Comparison of ENCODE assay signal across 24 mouse cellular contexts in the genomic region with DNA sequence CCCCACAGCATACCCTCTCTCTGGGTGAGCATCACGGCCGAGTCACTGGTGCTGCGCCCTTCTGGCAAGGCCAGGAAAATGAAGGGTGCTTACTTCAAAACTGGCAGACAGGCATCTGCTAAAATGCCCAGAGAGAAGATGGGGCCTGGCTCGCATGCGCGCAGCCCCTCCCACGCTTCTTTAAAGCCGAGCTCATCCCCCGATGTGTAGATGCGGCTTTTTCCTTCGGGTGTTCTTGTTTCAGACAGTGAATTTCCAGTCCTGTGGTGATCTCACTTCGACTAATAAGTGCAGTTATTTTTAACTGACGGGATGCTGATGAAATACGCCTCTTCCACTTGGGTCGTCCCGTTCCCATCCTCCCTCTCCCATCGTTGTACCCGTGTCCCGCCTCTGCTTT. TPM values are rescaled to one million over a fixed set of nuclear protein-coding genes. Genes with fewer than 3 reads are reported as not detected.
A peak's percentile ranks its signal among the peaks of the same experiment; 100 is the strongest.
DNase-seq lines count a peak whose midpoint lies in the region; ATAC-seq and TF ChIP-seq lines count a peak whose summit lies in the region.
"Had no signal": no experiment of that assay in that cellular context is flagged by ENCODE, and none has a peak within 500 bp of the region (broad histone marks: within the 10 kb centered on the region; RNA-seq: fewer than 3 reads in every experiment).

No protein-coding gene starts in this region.

- 0 out of 2 replicates have a peak, but pooled peaks have one; percentile 24 for ATAC-seq in megakaryocyte-erythroid progenitor cell, adult 5-6 weeks (replicated peaks; ENCODE audit: low FRiP score, low TSS enrichment, poor library complexity, severe bottlenecking)
- ATAC-seq in forebrain, embryonic 13.5 days, result no peak
- ATAC-seq: forebrain, embryonic 15.5 days had no signal

- peak overlapping the region; percentile 15; the same call in 1 of the 2 replicates for H3K4me3 ChIP-seq in left cerebral cortex, adult 2 months
- H3K4me3 ChIP-seq in forebrain, embryonic 13.5 days, result no peak overlapping the region
- H3K4me3 ChIP-seq: embryonic facial prominence, embryonic 10.5 days; forebrain, embryonic 15.5 days; heart, embryonic 12.5 days; hindbrain, embryonic 13.5 days; liver, embryonic 13.5 days had no signal

- H3K4me2 ChIP-seq in forebrain, embryonic 13.5 days, result no peak overlapping the region
- H3K4me2 ChIP-seq: forebrain, embryonic 15.5 days; heart, embryonic 12.5 days; hindbrain, embryonic 13.5 days; liver, embryonic 13.5 days; lung, embryonic 14.5 days; midbrain, embryonic 11.5 days had no signal

- H3K4me1 ChIP-seq in forebrain, embryonic 13.5 days, result no peaks in the 10 kb centered on the region
- H3K4me1 ChIP-seq: embryonic facial prominence, embryonic 10.5 days; forebrain, embryonic 15.5 days; heart, embryonic 12.5 days; hindbrain, embryonic 13.5 days; liver, embryonic 13.5 days had no signal

- H3K27ac ChIP-seq in left cerebral cortex, adult 2 months, result peak overlapping the region; percentile 29; the same call in 1 of the 2 replicates
- no peak overlapping the region for H3K27ac ChIP-seq in forebrain, embryonic 13.5 days
- H3K27ac ChIP-seq: embryonic facial prominence, embryonic 10.5 days; forebrain, embryonic 15.5 days; hindbrain, embryonic 13.5 days; liver, embryonic 13.5 days had no signal

- H3K9me3 ChIP-seq in forebrain, embryonic 13.5 days (replicated peaks), result no peaks in the 10 kb centered on the region
- H3K9me3 ChIP-seq: embryonic facial prominence, embryonic 10.5 days; forebrain, embryonic 15.5 days; heart, embryonic 12.5 days; hindbrain, embryonic 13.5 days; liver, embryonic 13.5 days had no signal

- DNase-seq in left cerebral cortex, adult 2 months (ENCODE audit: extremely low spot score in 1 of 2, low spot score in 2 of 2), result peak; percentile 39 to 45
- DNase-seq in left cerebral cortex, postnatal 4 days, result no peak
- DNase-seq in frontal cortex, postnatal 36 days (ENCODE audit: low spot score in 2 of 2), result peak; percentile 38 to 47
- DNase-seq in right cerebral cortex, postnatal 36 days (ENCODE audit: low spot score in 2 of 2), result peak; percentile 22 to 61
- DNase-seq in retina, embryonic 14.5 days (ENCODE audit: low spot score), result no peak
- no peak for DNase-seq in heart, adult 11 months
- DNase-seq: adrenal gland, postnatal 36 days; B cell, adult 2 months; cerebellum, adult 2 months; heart, postnatal 14 days; kidney, adult 9 months; kidney, postnatal 36 days; liver, embryonic 13.5 days; lung, embryonic 14.5 days; lung, postnatal 4 days; thymus, postnatal 36 days had no signal

- intact Hi-C loops in left cerebral cortex, adult 2 months (cut with DNase I), result no loop called here
- intact Hi-C loops in left cerebral cortex, postnatal 4 days (cut with DNase I), result no loop called here

- no peak overlapping the region for H3K9ac ChIP-seq in forebrain, embryonic 13.5 days
- H3K9ac ChIP-seq: forebrain, embryonic 15.5 days; heart, embryonic 12.5 days; hindbrain, embryonic 13.5 days; liver, embryonic 13.5 days; lung, embryonic 14.5 days had no signal

- WGBS in forebrain, embryonic 13.5 days, result 88% methylated on average over 19 of the region's 19 CpGs

- H3K36me3 ChIP-seq in forebrain, embryonic 13.5 days (ENCODE audit: poor library complexity, severe bottlenecking), result no peaks in the 10 kb centered on the region
- H3K36me3 ChIP-seq: embryonic facial prominence, embryonic 10.5 days; forebrain, embryonic 15.5 days; heart, embryonic 12.5 days; hindbrain, embryonic 13.5 days; liver, embryonic 13.5 days had no signal

- no peak for TF ChIP-seq CTCF in left cerebral cortex, adult 2 months (IDR thresholded peaks at IDR 0.05)

- H3K27me3 ChIP-seq in forebrain, embryonic 13.5 days, result no peaks in the 10 kb centered on the region
- H3K27me3 ChIP-seq: forebrain, embryonic 15.5 days; hindbrain, embryonic 13.5 days; liver, embryonic 13.5 days had no signal

RNA-seq across cellular contexts. Expression of a gene that starts 16.7 kb away (rescaled TPM):
- 10 to 100 TPM in 1 of 2 experiments, 1 to 10 TPM in 1; 9.1 to 11.8 TPM for total RNA-seq in left cerebral cortex, adult 2 months (2021)
- total RNA-seq in left cerebral cortex, postnatal 4 days (2021), result 1 to 10 TPM; 1.6 to 1.9 TPM
- not detected in 2 replicates for total RNA-seq in megakaryocyte-erythroid progenitor cell, adult 5-6 weeks (2014; fragmentation: Nextera tagmentation)
- not detected in 2 replicates for total RNA-seq in megakaryocyte-erythroid progenitor cell, adult 5-6 weeks (2017)
- polyA plus RNA-seq in forebrain, embryonic 13.5 days (2015; fragmentation: Nextera tagmentation; extraction: Ambion mirVana), result 0.18 TPM in 1 of 2 replicates, not detected in the other
- total RNA-seq: granulocyte monocyte progenitor cell, adult 5-6 weeks had no signal
- polyA plus RNA-seq: forebrain, embryonic 15.5 days; liver, embryonic 13.5 days had no signal

RNA-seq across cellular contexts. Expression of a gene that starts 27.7 kb away (rescaled TPM):
- 10 to 100 TPM; 57.4 to 59.4 TPM for total RNA-seq in left cerebral cortex, adult 2 months (2021)
- total RNA-seq in left cerebral cortex, postnatal 4 days (2021), result 10 to 100 TPM; 39.1 to 40.0 TPM
- total RNA-seq in megakaryocyte-erythroid progenitor cell, adult 5-6 weeks (2014; fragmentation: Nextera tagmentation), result 2.6 and 4.0 TPM in 2 replicates
- total RNA-seq in megakaryocyte-erythroid progenitor cell, adult 5-6 weeks (2017), result 1.3 and 1.8 TPM in 2 replicates
- 13.3 and 14.0 TPM in 2 replicates for polyA plus RNA-seq in forebrain, embryonic 13.5 days (2015; fragmentation: Nextera tagmentation; extraction: Ambion mirVana)

Comparison
In these comparisons a context has a peak if more than half of its experiments do, and no peak if none do; other contexts are left out.
1. DNase-seq: peak in left cerebral cortex, adult 2 months (2 of 2), frontal cortex, postnatal 36 days (2 of 2) and right cerebral cortex, postnatal 36 days (2 of 2); none in left cerebral cortex, postnatal 4 days (single experiment), retina, embryonic 14.5 days (single experiment) and heart, adult 11 months (single experiment).
2. RNA of a gene that starts 27.7 kb away (total RNA-seq): 57.4 to 59.4 TPM in left cerebral cortex, adult 2 months and 39.1 to 40.0 TPM in left cerebral cortex, postnatal 4 days; 1.3 to 4.0 TPM in megakaryocyte-erythroid progenitor cell, adult 5-6 weeks; every median in the first group is over 4 times any median in the second.